Mouse (Mus musculus) heart, postnatal 14 days (tissue): ENCODE data around the gene Tspyl2. TPM values are rescaled to one million over a fixed set of nuclear protein-coding genes. Genes with fewer than 3 reads are reported as not detected.
"Not testable (repeated sequence)": the region's sequence is repeated elsewhere in the genome, so short reads cannot be mapped to it uniquely, and the experiment has no call there.

Experiments
- DNase-seq, 2 experiments: peaks; one replicate each; pipeline ENCODE4 v3.0.0; 2021 to 2022
- intact Hi-C: fragments of 180-260 bp; cut with DNase I; formaldehyde crosslinking; loops from one replicate; pipeline ENCODE4 v1.15.1; 2025
- total RNA-seq, 2 experiments: library from RNA; stranded (reverse); gene quantifications; 2 replicates each; pipeline ENCODE4 v1.2.3; 2021

Tspyl2 gene
- total RNA-seq, 2 experiments from 2014 or later, result 11.6 to 12.5 TPM

GRCm38 (mm10) chrX:152306224-152306623, 36.0 kb downstream of the Tspyl2 start:
- intact Hi-C loops, result loop anchor here (5.0 kb wide), 1 partner anchor 49 kb away; no protein-coding TSS in a partner anchor
- no peak for DNase-seq

DNA sequence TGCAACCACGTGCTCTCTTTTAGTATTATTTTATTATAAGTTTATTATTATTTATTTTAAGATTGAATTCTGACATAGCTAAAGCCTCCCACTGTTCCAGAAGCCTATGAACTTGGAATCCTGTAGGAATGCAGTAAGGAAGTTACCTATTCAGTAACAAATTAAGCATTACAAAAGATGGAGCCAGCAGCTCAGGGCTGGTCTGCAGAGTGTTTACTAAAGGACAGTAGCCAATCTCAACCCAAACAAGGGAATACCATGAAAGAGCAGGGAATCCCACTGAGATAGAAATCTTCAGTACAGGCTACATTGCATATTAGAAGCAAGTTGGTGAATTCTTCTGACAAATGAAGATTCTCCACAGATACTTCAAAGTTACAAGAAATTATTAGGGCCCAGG, 55.2 kb downstream of the Tspyl2 start:
- intact Hi-C loops, DNase-seq: not testable (repeated sequence)

Other genes with a start within 250 kb of the Tspyl2 start
- 10 to 100 TPM; 61.7 to 73.2 TPM for gene Iqsec2, start 198.2 kb downstream of the Tspyl2 start, total RNA-seq
- gene Kdm5c, start 109.4 kb downstream of the Tspyl2 start, total RNA-seq, result 10 to 100 TPM; 41.4 to 61.8 TPM
- 1 to 10 TPM; 3.2 to 3.8 TPM for gene Kantr, start 14.9 kb downstream of the Tspyl2 start, total RNA-seq
- 1 to 10 TPM; 1.7 to 2.4 TPM for gene Gpr173, start 26.3 kb upstream of the Tspyl2 start, total RNA-seq
- not detected for gene Cldn34a, start 220.9 kb upstream of the Tspyl2 start, total RNA-seq